Mouse (Mus musculus) erythroblast, embryonic 14.5 days (primary cell): ENCODE data around the gene Olfr551. TPM values are rescaled to one million over a fixed set of nuclear protein-coding genes. Genes with fewer than 3 reads are reported as not detected.
"Not testable (repeated sequence)": the region's sequence is repeated elsewhere in the genome, so short reads cannot be mapped to it uniquely, and the experiment has no call there.

ENCODE experiments used
- H3K27me3 ChIP-seq: 2 replicates; pipeline ENCODE4 v1.6.1; 2012; ENCODE audit warnings: inconsistent platforms; ENCODE audit not compliant: control insufficient read depth
- H3K36me3 ChIP-seq: 2 replicates; pipeline ENCODE4 v1.6.1; 2012; ENCODE audit warnings: mild to moderate bottlenecking, inconsistent platforms; ENCODE audit not compliant: control insufficient read depth
- H3K4me1 ChIP-seq: 2 replicates; pipeline ENCODE4 v1.6.1; 2012; ENCODE audit warnings: inconsistent platforms; ENCODE audit not compliant: control insufficient read depth
- H3K4me3 ChIP-seq: replicated peaks from 2 replicates; pipeline ENCODE3; 2012; ENCODE audit warnings: moderate library complexity, mild to moderate bottlenecking, inconsistent platforms
- H3K9me3 ChIP-seq: 2 replicates; pipeline ENCODE4 v1.6.1; 2012; ENCODE audit warnings: low read length, inconsistent platforms, mixed read lengths; ENCODE audit not compliant: control insufficient read depth
- GATA1 ChIP-seq: IDR thresholded peaks from 2 replicates; pipeline ENCODE4 v1.6.1; 2012; ENCODE audit warnings: low read length, inconsistent platforms, mixed read lengths
- TAL1 ChIP-seq: IDR thresholded peaks from 3 replicates; pipeline ENCODE4 v1.6.1; 2012; ENCODE audit warnings: low read length, inconsistent platforms, mixed read lengths
- polyA plus RNA-seq: library from polyadenylated mRNA; stranded (reverse); fragments of >175 nt; gene quantifications from 2 replicates; pipeline ENCODE4 v1.2.3, GENCODE M21; 2012

The Olfr551 gene
- not detected in 2 replicates for polyA plus RNA-seq

- H3K36me3 ChIP-seq: no peaks in the 10 kb centered on the region
- H3K27me3 ChIP-seq: no peaks in the 10 kb centered on the region
- no peaks in the 10 kb centered on the region for H3K4me1 ChIP-seq
- TF ChIP-seq GATA1 (no peak), TAL1 (no peak)
- H3K4me3 ChIP-seq: no peak within 1 kb of the TSS
- H3K9me3 ChIP-seq: no peaks in the 10 kb centered on the region
Measured at GRCm38 (mm10) chr7:102591786-102592185, at the start of gene Olfr551. TSS of gene Olfr551 (minus strand) at chr7:102591886.

GRCm38 (mm10) chr7:102638132-102638531 is 46.4 kb upstream of the Olfr551 start, which contains the start of gene Olfr554:
TSS of gene Olfr554 (plus strand) at chr7:102638432.
- Histone ChIP-seq H3K36me3 (no peaks in the 10 kb centered on the region), H3K4me3 (no peak within 1 kb of the TSS), H3K4me1 (no peaks in the 10 kb centered on the region), H3K9me3 (no peaks in the 10 kb centered on the region), H3K27me3 (no peaks in the 10 kb centered on the region)
- no peak for TF ChIP-seq TAL1
- no peak for TF ChIP-seq GATA1

GRCm38 (mm10) chr7:102636665-102637064 is 45.0 kb upstream of the Olfr551 start:
- H3K27me3 ChIP-seq: no peaks in the 10 kb centered on the region
- H3K4me3 ChIP-seq: no peak overlapping the region
- H3K9me3 ChIP-seq: no peaks in the 10 kb centered on the region
- no peak for TF ChIP-seq TAL1
- TF ChIP-seq GATA1: no peak
- H3K4me1 ChIP-seq: no peaks in the 10 kb centered on the region
- no peaks in the 10 kb centered on the region for H3K36me3 ChIP-seq

- H3K36me3 ChIP-seq, H3K4me3 ChIP-seq, H3K27me3 ChIP-seq, H3K9me3 ChIP-seq, H3K4me1 ChIP-seq: not testable (repeated sequence)
Measured at GRCm38 (mm10) chr7:102620368-102620767, 28.7 kb upstream of the Olfr551 start.

GRCm38 (mm10) chr7:102619608-102620007 is 27.9 kb upstream of the Olfr551 start:
- TF ChIP-seq GATA1: no peak
- no peak for TF ChIP-seq TAL1
- Histone ChIP-seq H3K4me1 (no peaks in the 10 kb centered on the region), H3K36me3 (no peaks in the 10 kb centered on the region), H3K9me3 (no peaks in the 10 kb centered on the region), H3K4me3 (no peak overlapping the region), H3K27me3 (no peaks in the 10 kb centered on the region)

GRCm38 (mm10) chr7:102618118-102618517 is 26.4 kb upstream of the Olfr551 start, which contains the start of gene Olfr553:
TSS of gene Olfr553 (minus strand) at chr7:102618218.
- TF ChIP-seq TAL1 (no peak), GATA1 (no peak)
- no peaks in the 10 kb centered on the region for H3K4me1 ChIP-seq

GRCm38 (mm10) chr7:102597378-102598031 is 5.8 kb upstream of the Olfr551 start, which contains the start of gene Olfr552:
TSS of gene Olfr552 (plus strand) at chr7:102597770.
- TF ChIP-seq TAL1 (no peak), GATA1 (no peak)
- Histone ChIP-seq H3K4me1 (no peaks in the 10 kb centered on the region), H3K36me3 (no peaks in the 10 kb centered on the region), H3K27me3 (no peaks in the 10 kb centered on the region), H3K9me3 (no peaks in the 10 kb centered on the region), H3K4me3 (no peak within 1 kb of the TSS)

More at GRCm38 (mm10) chr7:102618118-102618517, 26.4 kb upstream of the Olfr551 start, which contains the start of gene Olfr553:
- Histone ChIP-seq H3K27me3 (no peaks in the 10 kb centered on the region), H3K36me3 (no peaks in the 10 kb centered on the region), H3K4me3 (no peak within 1 kb of the TSS), H3K9me3 (no peaks in the 10 kb centered on the region)

GRCm38 (mm10) chr7:102575998-102576397 is 15.7 kb downstream of the Olfr551 start:
- no peak for TF ChIP-seq TAL1
- no peak for TF ChIP-seq GATA1
- Histone ChIP-seq H3K27me3 (no peaks in the 10 kb centered on the region), H3K4me3 (no peak overlapping the region)

GRCm38 (mm10) chr7:102573174-102573830 is 18.4 kb downstream of the Olfr551 start:
- H3K9me3 ChIP-seq: no peaks in the 10 kb centered on the region
- no peaks in the 10 kb centered on the region for H3K27me3 ChIP-seq
- TF ChIP-seq TAL1: no peak
- TF ChIP-seq GATA1: no peak
- no peaks in the 10 kb centered on the region for H3K4me1 ChIP-seq
- no peaks in the 10 kb centered on the region for H3K36me3 ChIP-seq
- no peak overlapping the region for H3K4me3 ChIP-seq

More at GRCm38 (mm10) chr7:102575998-102576397, 15.7 kb downstream of the Olfr551 start:
- no peaks in the 10 kb centered on the region for H3K9me3 ChIP-seq
- H3K4me1 ChIP-seq: no peaks in the 10 kb centered on the region
- H3K36me3 ChIP-seq: no peaks in the 10 kb centered on the region
